Mouse (Mus musculus) intestine, embryonic 14.5 days (tissue): Measurements from ENCODE around the gene Ttc13. TPM values are rescaled to one million over a fixed set of nuclear protein-coding genes. Genes with fewer than 3 reads are reported as not detected.

Experiments used
- ATAC-seq: fragments of 200-750 bp; cut with Nextera tagmentation; replicated peaks from 2 replicates; pipeline ENCODE4 v1.8.0; 2017; ENCODE audit warnings: low read depth, moderate number of reproducible peaks, moderate TSS enrichment, moderate library complexity; ENCODE audit not compliant: low FRiP score, low TSS enrichment
- DNase-seq: peaks from one replicate; pipeline ENCODE4 v3.0.0-alpha.2; 2018; ENCODE audit warnings: low spot score
- H3K27ac ChIP-seq: fragments of 300-500 bp; sonication (generic); 2 replicates; pipeline ENCODE4 v1.5.1; 2014; ENCODE audit warnings: low read depth, mild to moderate bottlenecking, control low read depth
- H3K27me3 ChIP-seq: fragments of 300-500 bp; sonication (generic); replicated peaks from 2 replicates; pipeline ENCODE4 v1.6.1; 2014; ENCODE audit warnings: low read length, control low read depth; ENCODE audit not compliant: control insufficient read depth, insufficient read depth
- H3K36me3 ChIP-seq: fragments of 300-500 bp; sonication (generic); 2 replicates; pipeline ENCODE4 v1.6.1; 2014; ENCODE audit warnings: low read length, control low read depth; ENCODE audit not compliant: control insufficient read depth, insufficient read depth
- H3K4me1 ChIP-seq: fragments of 300-500 bp; sonication (generic); replicated peaks from 2 replicates; pipeline ENCODE4 v1.6.1; 2014; ENCODE audit warnings: low read length, control low read depth, mixed read lengths; ENCODE audit not compliant: control insufficient read depth, insufficient read depth
- H3K4me2 ChIP-seq: fragments of 300-500 bp; sonication (generic); 2 replicates; pipeline ENCODE4 v1.6.1; 2014; ENCODE audit warnings: low read length
- H3K4me3 ChIP-seq: fragments of 300-500 bp; sonication (generic); 2 replicates; pipeline ENCODE4 v1.5.1; 2014; ENCODE audit warnings: low read depth, low read length, control low read depth, mixed read lengths
- H3K9ac ChIP-seq: fragments of 300-500 bp; sonication (generic); 2 replicates; pipeline ENCODE4 v1.6.1; 2014; ENCODE audit warnings: mild to moderate bottlenecking, low read length
- H3K9me3 ChIP-seq: fragments of 300-500 bp; sonication (generic); 2 replicates; pipeline ENCODE4 v1.6.1; 2016; ENCODE audit warnings: low read length, control low read depth; ENCODE audit not compliant: control insufficient read depth
- WGBS: fragments of 180-500 bp; shearing (Covaris S2); extraction: QIAGEN DNeasy Blood & Tissue Kit; methylation state at CpG from one replicate; pipeline ENCODE4 v1.1.7; 2014; 5-methylcytosine and 5-hydroxymethylcytosine counted together
- polyA plus RNA-seq: library from polyadenylated mRNA; unstranded; fragments of >200 nt; fragmentation: Nextera tagmentation; extraction: Ambion mirVana; gene quantifications from 2 replicates; pipeline ENCODE4 v1.2.1, GENCODE M21; 2014

The Ttc13 gene
- polyA plus RNA-seq, 1 experiment from 2014 or later, result 50.0 TPM

DNA sequence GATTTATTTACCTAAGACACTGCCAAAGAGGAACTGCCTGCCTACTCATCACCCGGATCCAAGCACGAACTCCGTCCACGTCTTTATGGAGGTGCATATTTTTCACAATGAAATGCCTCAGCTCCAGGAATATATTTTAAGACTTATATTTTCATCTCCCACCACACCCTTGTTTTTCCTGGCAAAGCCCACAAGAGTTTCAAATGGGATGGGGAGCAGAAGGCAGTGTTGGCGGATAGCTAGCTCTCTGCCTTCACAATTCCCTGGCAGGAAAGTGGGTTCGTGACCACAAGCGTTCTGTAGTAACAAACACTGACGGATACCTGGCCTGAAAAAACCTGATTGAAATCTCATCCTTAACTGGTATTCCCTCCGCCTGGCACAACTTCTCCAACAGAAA is 60.0 kb downstream of the Ttc13 start:
- H3K36me3 ChIP-seq, result no peaks in the 10 kb centered on the region
- 23% methylated on average over 9 of the region's 9 CpGs for WGBS
- H3K4me2 ChIP-seq, result peak overlapping the region; percentile 86
- peak overlapping the region; percentile 92 for H3K9ac ChIP-seq
- H3K27ac ChIP-seq, result peak overlapping the region; percentile 92; the same call in 1 of the 2 replicates
- no peaks in the 10 kb centered on the region for H3K9me3 ChIP-seq
- peak overlapping the region; percentile 80 for H3K4me3 ChIP-seq
- H3K27me3 ChIP-seq, result no peaks in the 10 kb centered on the region
- peaks cover 34% of the 10 kb centered on the region for H3K4me1 ChIP-seq
- DNase-seq (peak; percentile 55), ATAC-seq (no peak)

DNA sequence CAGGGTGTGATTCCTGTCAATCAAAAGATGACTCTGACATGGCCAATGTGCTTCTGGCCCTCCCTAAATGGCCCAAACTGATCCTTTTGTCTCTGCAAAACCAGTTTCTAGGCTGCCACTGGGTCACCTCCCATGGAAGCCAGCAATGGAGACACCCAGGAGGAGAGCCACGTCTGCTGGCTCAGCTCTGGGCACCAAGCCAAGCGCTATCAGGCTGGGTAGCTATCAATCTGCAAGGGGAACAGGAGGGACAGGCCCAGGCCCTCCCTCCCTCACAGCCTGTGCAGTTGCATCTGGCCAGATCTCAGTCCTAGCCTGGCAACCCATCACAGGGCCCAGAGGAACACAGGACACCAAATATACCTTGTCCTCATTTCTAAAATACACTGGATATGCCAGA is 63.4 kb downstream of the Ttc13 start:
- Histone ChIP-seq H3K4me1 (peaks cover 51% of the 10 kb centered on the region), H3K27me3 (no peaks in the 10 kb centered on the region), H3K36me3 (0 out of 2 replicates have a peak, but pooled peaks cover 4% of the 10 kb centered on the region), H3K4me2 (no peak overlapping the region), H3K27ac (peak overlapping the region; percentile 23; the same call in 1 of the 2 replicates), H3K9ac (no peak overlapping the region), H3K9me3 (no peaks in the 10 kb centered on the region), H3K4me3 (no peak overlapping the region)
- peak; percentile 64 for DNase-seq
- ATAC-seq, result 0 out of 2 replicates have a peak, but pooled peaks have one; percentile 17
- WGBS, result 36% methylated on average over 2 of the region's 2 CpGs

DNA sequence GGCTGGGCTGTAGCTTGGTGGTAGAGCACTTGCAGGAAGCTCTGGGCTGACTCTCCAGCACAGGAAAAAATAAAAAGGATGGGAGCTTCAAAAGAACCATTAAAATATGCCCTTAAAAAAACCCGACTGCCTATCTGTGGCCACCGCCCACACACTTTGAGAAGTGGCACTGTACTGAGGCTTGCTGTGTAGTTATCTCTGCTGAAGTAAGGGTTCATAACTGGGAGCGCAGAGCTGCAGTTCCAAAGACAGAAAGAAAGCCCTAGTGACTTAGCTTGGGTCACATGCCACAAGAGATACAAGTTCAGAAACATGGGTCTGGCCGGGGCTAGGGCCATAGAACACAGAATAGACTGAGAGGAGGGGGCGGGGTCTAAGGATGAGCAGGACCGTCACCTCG is 63.8 kb downstream of the Ttc13 start:
- 0 out of 2 replicates have a peak, but pooled peaks cover 4% of the 10 kb centered on the region for H3K36me3 ChIP-seq
- no peak overlapping the region for H3K4me3 ChIP-seq
- H3K4me2 ChIP-seq, result no peak overlapping the region
- H3K27me3 ChIP-seq, result no peaks in the 10 kb centered on the region
- H3K9ac ChIP-seq, result no peak overlapping the region
- H3K27ac ChIP-seq, result peak overlapping the region; percentile 23; the same call in 1 of the 2 replicates
- 78% methylated on average over 7 of the region's 7 CpGs for WGBS
- no peaks in the 10 kb centered on the region for H3K9me3 ChIP-seq
- ATAC-seq, result no peak
- DNase-seq, result no peak
- H3K4me1 ChIP-seq, result peaks cover 55% of the 10 kb centered on the region

DNA sequence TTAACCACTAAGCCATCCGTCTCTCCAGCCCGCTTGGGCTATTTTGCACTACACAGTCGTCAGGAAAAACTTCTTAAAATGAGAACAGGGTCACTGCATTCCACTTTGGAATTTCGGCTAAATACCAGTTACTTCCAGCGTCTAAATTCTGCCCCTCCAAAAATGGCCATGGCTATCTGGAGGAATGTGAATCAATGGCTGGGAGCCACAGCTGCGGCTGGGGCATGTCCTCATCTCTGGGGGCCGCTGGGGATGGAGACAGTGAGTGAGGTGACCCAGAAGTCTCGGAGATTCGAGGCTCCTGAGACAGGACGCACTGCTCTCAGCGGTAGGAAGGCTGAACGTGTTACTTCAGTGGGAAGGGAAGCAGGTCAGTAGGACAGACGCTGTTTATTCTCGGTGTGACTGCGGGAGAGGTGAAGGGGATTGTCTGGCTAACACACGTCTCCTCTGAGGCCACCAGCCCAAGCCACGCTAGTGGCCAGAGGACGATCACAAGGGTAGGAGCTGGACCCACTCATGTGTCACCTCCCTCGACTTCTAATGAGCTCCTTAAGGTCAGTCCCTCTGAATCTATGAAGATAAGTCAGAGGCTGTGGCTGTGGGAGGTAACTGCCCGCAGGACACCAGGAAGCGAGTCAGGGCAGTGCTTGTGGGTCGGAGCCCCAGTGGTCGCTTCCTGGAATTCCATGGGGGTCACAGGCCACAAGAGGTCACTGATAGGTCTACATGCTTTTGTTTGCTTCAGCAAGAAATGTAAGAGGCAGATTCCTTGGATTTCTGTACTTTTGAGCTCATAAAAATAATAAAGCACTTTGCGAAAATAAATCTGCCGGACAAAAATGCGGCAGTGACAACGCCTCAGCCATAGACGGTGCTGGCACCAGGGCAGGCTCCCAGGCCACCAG is 68.0 kb downstream of the Ttc13 start:
- H3K9ac ChIP-seq, result no peak overlapping the region
- H3K4me3 ChIP-seq, result no peak overlapping the region
- H3K27me3 ChIP-seq, result no peaks in the 10 kb centered on the region
- H3K9me3 ChIP-seq, result no peaks in the 10 kb centered on the region
- peak overlapping the region; percentile 67 for H3K27ac ChIP-seq
- H3K4me1 ChIP-seq, result peaks cover 44% of the 10 kb centered on the region
- no peak for ATAC-seq
- DNase-seq, result no peak
- no peak overlapping the region for H3K4me2 ChIP-seq
- WGBS, result 51% methylated on average over 28 of the region's 28 CpGs
- peaks cover 15% of the 10 kb centered on the region for H3K36me3 ChIP-seq

DNA sequence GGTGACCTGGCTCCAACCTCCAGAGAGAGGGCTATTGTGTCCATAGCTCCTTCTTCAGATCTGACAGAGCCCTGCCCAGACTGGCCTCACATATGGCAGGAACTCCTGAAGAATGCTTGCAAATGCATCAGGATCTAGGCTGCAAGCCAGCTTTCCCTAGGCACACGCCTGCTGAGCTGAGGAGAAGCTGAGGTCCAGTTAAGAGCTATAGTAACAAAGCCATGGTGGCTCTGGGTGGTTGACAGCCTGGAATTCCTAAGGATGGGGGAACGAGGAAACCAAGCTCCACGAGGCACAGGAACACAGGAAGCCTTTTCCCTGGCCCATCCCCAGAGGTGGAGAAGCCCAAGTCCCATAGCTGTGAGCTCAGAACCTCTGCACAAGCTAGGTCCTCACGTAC is 69.2 kb downstream of the Ttc13 start:
- Histone ChIP-seq H3K9ac (no peak overlapping the region), H3K27ac (peak overlapping the region; percentile 67), H3K4me2 (no peak overlapping the region; the same call in 1 of the 2 replicates), H3K9me3 (no peaks in the 10 kb centered on the region), H3K4me1 (peaks cover 43% of the 10 kb centered on the region), H3K27me3 (no peaks in the 10 kb centered on the region), H3K4me3 (no peak overlapping the region), H3K36me3 (peaks cover 15% of the 10 kb centered on the region)
- 22% methylated on average over 4 of the region's 4 CpGs for WGBS
- no peak for ATAC-seq
- DNase-seq, result peak; percentile 58

DNA sequence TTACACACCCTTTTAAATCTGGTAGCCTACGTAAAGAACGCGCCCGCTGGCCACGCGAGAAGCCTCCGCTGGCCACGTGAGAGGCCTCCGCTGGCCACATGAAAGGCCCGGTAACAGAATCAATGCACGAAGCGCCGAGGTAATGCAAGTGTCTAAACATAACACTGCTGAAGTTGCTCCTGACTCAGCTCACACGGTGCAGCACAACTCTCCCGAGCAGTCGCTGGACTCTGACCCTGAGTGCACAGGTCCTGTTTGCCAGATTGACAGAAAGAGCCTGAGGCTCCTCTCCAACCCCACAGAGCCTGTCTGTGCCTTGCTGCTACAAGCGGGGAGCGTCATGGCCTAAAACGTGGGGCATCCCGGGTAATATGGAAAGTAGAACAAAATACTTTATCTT is 70.0 kb downstream of the Ttc13 start:
- Histone ChIP-seq H3K36me3 (peaks cover 15% of the 10 kb centered on the region), H3K4me2 (no peak overlapping the region), H3K27me3 (no peaks in the 10 kb centered on the region), H3K4me1 (peaks cover 43% of the 10 kb centered on the region), H3K4me3 (no peak overlapping the region), H3K9me3 (no peaks in the 10 kb centered on the region), H3K27ac (no peak overlapping the region), H3K9ac (no peak overlapping the region)
- ATAC-seq, result no peak
- 84% methylated on average over 20 of the region's 20 CpGs for WGBS
- no peak for DNase-seq

DNA sequence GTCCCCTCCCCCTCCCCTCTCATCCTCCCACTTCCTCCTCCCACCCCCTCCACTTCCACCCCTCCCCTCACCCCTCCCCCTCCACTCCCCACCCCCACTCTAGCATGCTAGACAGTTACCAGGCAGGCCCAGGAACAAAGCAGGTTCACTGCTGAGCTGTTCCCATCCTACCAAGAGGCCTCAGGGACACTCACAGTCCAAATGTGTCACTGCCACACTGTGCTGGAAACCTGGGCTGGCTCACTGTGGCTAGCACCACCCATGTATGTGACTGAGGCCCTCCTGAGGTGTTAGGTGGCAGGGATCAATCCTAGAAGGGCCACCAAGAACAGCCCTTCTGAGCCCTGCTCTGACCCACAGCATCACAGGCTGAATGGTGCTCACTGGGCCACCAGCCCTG is 73.5 kb downstream of the Ttc13 start:
- ATAC-seq, result no peak
- peaks cover 11% of the 10 kb centered on the region for H3K36me3 ChIP-seq
- H3K4me3 ChIP-seq, result no peak overlapping the region
- H3K9ac ChIP-seq, result no peak overlapping the region
- H3K4me1 ChIP-seq, result peaks cover 34% of the 10 kb centered on the region
- DNase-seq, result no peak
- no peaks in the 10 kb centered on the region for H3K9me3 ChIP-seq
- H3K4me2 ChIP-seq, result no peak overlapping the region
- H3K27ac ChIP-seq, result no peak overlapping the region
- H3K27me3 ChIP-seq, result no peaks in the 10 kb centered on the region

DNA sequence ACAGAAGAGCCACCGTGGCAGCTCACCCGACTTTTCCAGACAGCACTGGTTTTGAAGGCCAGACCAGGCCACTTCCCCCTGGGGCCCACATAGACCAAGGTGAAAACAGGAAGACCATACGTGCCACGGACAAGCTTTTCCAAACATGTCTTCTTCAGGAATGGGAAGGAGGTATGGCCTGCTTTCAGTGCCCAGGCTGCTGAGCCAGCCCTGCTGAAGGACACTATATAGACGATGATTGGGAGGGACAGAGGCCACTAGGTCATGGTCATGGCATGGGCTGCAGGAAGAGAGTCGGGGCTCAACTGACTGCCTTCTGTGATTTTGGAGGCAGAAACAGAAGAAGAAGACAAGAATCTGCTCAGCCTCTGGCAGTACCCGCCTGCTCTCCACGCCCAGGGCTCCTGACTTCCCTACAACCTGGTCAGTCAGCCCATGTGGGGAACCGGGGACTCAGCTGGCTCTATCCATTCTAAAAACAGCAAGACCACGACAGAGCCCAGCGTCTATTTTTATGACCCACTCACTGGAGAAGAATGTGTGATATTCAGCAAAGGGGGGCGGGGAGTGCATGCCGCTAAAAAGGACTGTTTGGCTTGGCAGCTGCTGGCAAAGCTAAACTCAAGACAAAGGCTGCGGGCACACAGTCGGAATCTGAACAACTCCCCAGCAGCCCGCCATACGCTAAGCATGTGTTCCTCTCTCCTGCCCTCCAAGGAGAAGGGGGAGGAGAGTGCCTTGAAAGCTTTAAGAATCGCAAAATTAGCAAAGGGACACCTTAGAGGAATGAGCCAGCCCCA is 78.0 kb downstream of the Ttc13 start:
- H3K4me2 ChIP-seq, result peak overlapping the region; percentile 18; the same call in 1 of the 2 replicates
- peaks cover 9% of the 10 kb centered on the region for H3K36me3 ChIP-seq
- H3K4me1 ChIP-seq, result peaks cover 21% of the 10 kb centered on the region
- ATAC-seq (no peak), DNase-seq (peak; percentile 61)
- no peak overlapping the region for H3K4me3 ChIP-seq
- H3K9ac ChIP-seq, result no peak overlapping the region
- peak overlapping the region; percentile 65 for H3K27ac ChIP-seq
- H3K9me3 ChIP-seq, result no peaks in the 10 kb centered on the region
- no peaks in the 10 kb centered on the region for H3K27me3 ChIP-seq
- WGBS, result 44% methylated on average over 18 of the region's 18 CpGs
